Mouse (Mus musculus) embryo, embryonic 10 days (tissue): ENCODE results near the gene Acad9.
"Not testable (repeated sequence)": the region's sequence is repeated elsewhere in the genome, so short reads cannot be mapped to it uniquely, and the experiment has no call there.

Source experiments
- DNase-seq: peaks from one replicate; pipeline ENCODE4 v3.0.0-alpha.2; 2015; ENCODE audit warnings: low spot score

The Acad9 gene

DNA sequence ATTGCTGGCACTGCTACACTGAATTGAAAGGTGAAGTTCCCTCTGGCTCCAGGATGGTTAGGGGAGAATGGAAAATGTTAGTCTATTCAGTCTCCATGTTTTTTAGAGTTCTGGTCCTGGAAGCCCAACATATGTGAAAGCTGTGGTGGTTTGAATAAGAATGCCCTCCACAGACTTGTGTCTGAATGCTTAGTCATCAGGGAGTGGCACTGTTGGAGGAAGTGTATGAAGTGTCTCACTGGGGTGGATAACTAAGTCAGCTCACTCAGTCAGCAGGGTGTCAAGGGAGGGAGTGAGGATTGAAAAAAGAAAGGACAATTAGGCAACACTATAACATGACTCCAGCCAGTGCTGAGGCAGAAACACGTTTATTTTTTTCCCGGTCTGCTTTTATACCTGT, 29.6 kb downstream of the Acad9 start:
- DNase-seq: no peak

DNA sequence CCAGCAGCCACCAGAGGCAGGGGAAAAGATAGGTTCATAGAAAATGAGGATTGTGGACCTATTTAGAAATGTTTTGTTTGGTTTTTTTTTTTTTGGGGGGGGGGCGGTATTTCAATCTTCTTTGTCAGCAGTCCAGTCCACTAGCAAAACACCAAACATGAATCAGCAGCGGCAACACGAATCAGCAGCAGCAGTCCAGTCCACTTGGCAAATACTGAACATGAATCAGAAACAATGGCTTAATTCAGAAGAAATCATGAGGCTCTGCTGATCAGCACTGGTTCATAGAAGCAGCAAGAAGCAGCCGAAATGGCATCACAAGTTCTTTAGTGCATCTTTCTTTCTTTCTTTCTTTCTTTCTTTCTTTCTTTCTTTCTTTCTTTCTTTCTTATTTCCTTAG, 50.3 kb downstream of the Acad9 start:
- DNase-seq: no peak

DNA sequence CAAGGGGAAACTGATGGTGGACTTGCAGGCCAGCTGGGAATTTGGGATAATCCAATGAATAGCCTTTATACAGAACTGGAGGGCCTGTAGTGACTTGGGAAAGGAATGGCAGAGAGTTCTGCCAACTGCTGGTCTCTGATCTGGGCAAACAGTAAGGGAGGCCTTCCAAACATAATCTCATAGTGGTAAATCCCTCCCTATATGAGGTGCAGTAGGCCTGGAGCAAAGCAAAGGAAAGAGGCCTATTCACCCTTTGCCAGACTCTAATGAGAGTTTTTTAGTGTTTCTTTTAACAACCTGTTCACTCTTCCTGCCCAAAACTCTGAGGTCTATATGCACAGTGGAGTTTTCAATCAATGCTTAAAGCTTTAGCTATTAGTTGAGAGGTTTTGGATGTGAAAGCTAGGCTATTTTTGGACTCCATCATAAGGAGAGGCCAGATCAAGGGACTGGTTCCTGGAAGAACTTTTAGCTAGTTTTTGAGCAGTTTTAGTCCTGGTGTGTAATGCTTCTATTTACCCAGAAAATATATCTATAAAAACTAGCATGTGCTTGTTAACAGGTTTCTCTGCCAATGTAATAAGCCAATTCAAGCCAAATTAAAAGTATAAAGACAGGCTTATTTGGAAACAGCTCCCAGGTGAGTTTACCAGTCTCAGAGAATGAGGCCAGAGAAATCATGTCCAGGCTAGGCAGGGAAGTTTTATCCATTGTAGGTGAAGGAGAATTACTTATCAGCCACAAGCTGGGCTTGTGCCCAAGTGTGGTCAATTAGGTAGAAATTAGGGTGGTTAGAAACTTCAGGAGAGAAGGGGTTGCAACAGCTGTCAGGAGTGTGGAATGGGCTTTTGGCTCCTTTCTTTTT, 54.1 kb downstream of the Acad9 start:
- DNase-seq: no peak

DNA sequence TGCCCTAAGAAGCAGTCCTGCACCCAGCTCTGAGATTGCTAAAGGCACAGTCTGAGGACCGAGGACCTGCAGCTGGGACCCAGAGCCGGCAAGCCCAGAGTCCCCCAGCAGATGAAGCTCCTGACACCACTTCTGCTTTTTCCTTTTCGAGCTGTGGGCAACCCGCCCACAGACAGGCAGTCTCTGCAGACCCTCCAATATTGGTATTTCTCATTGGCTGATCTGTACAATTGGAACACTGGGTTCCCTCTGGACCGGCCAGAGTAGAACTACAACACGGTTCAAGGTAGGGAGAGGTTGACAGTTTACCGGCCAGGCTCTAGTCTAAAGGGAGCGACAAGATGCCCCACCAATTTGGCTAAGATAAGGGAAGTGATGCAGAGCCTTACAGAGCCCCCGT, 60.4 kb downstream of the Acad9 start:
- DNase-seq: not testable (repeated sequence)

DNA sequence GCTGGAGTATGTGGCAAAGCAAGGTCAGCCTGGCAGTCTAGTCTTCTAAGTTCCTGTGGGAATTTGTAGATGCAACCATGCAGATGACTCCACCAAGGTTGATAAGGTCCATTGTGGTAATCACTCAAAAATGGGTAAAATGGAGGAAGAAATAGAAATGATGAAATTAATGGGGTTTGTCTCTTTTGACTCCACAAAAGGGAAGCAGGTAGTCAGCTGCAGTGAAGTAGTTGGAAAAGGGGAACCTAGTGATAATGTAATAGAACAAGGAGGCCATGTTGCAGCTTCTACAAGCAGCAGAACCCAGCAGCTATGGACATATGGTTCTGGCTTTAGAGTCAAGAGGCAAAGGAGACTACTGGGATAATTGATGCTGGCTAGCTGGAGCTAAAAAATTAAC, 70.4 kb downstream of the Acad9 start:
- no peak for DNase-seq

DNA sequence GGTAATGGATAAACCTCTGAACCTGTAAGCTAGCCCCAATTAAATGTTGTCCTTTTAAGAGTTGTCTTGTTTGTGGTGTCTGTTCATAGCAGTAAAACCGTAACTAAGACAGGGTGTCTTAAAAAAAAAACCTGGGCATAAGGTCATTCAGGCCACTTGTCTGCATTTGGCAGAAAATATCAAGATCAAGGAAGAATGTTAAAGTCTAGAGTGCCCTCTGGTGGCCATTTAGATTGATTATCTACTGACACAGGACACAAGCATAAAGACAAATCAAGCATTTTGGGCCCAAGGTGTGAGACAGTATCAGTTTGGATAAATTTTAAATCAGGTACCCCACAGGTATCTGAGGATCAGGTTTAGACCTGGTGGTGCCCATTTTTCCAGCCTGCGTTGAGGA, 71.8 kb downstream of the Acad9 start:
- peak; percentile 54 for DNase-seq

DNA sequence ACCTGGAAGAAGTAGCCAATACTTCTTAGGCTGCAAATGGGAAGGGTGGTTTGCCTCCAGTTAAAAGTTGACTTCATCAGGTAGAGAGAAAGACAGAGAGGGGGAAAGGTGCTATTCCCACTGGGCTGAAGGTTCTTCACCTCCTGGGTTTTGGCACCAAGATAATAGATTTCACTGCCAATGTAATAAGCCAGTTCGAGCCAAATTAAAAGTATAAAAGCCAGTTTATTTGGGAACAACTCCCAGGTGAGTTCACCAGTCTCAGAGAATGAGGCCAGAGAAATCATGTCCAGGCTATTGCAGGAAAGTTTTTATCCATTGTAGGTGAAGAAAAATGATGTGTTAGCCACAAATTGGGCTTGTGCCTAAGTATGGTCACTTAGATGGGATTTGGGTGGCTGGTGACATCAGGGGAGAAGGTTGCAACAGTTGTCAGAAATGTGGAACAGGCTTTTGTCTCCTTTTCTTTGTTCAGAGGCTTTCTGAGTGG, 72.4 kb downstream of the Acad9 start:
- no peak for DNase-seq

DNA sequence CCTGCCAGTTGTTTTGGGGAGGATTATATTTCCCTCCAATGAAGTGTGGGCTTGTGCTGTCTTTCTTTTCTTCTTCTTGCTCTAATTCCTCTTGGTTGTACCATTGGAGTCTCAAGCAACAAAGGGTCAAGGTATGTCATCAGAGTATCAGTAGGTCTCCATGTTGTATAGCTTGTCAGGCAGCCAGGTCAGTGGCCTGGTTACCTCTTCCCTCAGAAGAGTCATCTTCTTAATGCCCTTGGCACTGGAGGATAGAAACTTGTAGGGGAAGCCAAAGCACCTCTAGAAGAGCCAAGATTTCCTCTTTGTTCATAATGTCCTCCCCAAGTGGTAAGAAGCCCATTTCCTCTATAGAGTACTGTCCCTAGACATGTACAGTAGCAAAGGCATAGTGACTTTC, 73.2 kb downstream of the Acad9 start:
- DNase-seq: no peak
